26 mouse cellular contexts compared by ENCODE assay signal in genomic region chr4:84184844-84185243, GRCm38 (mm10).
DNase-seq lines count a peak whose midpoint lies in the region; ATAC-seq lines count a peak whose summit lies in the region.
"Had no signal": no experiment of that assay in that cellular context is flagged by ENCODE, and none has a peak within 500 bp of the region (broad histone marks: within the 10 kb centered on the region; RNA-seq: fewer than 3 reads in every experiment).

No protein-coding gene starts in this region.

- H3K4me1 ChIP-seq in intestine, embryonic 15.5 days (replicated peaks) = no peaks in the 10 kb centered on the region; the same call in none of the 2 replicates
- H3K4me1 ChIP-seq in stomach, embryonic 15.5 days = 0 out of 2 replicates have a peak, but pooled peaks cover 5% of the 10 kb centered on the region
- no peaks in the 10 kb centered on the region for H3K4me1 ChIP-seq in hindbrain, embryonic 11.5 days (replicated peaks; ENCODE audit: control insufficient read depth, insufficient read depth, low read length)
- H3K4me1 ChIP-seq: forebrain, embryonic 10.5 days; heart, embryonic 12.5 days; heart, embryonic 15.5 days had no signal

- no peaks in the 10 kb centered on the region for H3K27me3 ChIP-seq in intestine, embryonic 15.5 days (replicated peaks)
- no peaks in the 10 kb centered on the region for H3K27me3 ChIP-seq in stomach, embryonic 15.5 days (replicated peaks)
- H3K27me3 ChIP-seq in hindbrain, embryonic 11.5 days (ENCODE audit: control insufficient read depth, insufficient read depth, low read length) = no peaks in the 10 kb centered on the region
- H3K27me3 ChIP-seq: heart, embryonic 12.5 days; heart, embryonic 15.5 days had no signal

- H3K27ac ChIP-seq in intestine, embryonic 15.5 days = no peak overlapping the region
- H3K27ac ChIP-seq in stomach, embryonic 15.5 days = peak overlapping the region; percentile 31; the same call in 1 of the 2 replicates
- no peak overlapping the region for H3K27ac ChIP-seq in hindbrain, embryonic 11.5 days (ENCODE audit: low read depth, low read length)
- H3K27ac ChIP-seq: forebrain, embryonic 10.5 days; gastrocnemius, adult 2 months; heart, embryonic 15.5 days; hindbrain, embryonic 10.5 days; hindbrain, embryonic 14.5 days; hindbrain, postnatal 0 days had no signal

- WGBS in intestine, embryonic 15.5 days = 59% methylated on average over 6 of the region's 6 CpGs
- WGBS in large intestine, adult 2 months = 40% methylated on average over 6 of the region's 6 CpGs
- WGBS in stomach, embryonic 15.5 days = 55% methylated on average over 6 of the region's 6 CpGs
- 93% methylated on average over 6 of the region's 6 CpGs for WGBS in hindbrain, embryonic 11.5 days

- ATAC-seq in intestine, embryonic 15.5 days = peak; percentile 95
- peak; percentile 90 for ATAC-seq in stomach, embryonic 15.5 days (ENCODE audit: insufficient read depth, low FRiP score, low read depth)
- no peak for ATAC-seq in hindbrain, embryonic 11.5 days (ENCODE audit: low FRiP score)
- ATAC-seq: CD4-positive, CD25-positive, alpha-beta regulatory T cell, adult 4 months; forebrain, embryonic 14.5 days; forebrain, postnatal 0 days; hindbrain, postnatal 0 days had no signal

- 0 out of 2 replicates have a peak overlapping the region, but pooled peaks have one; percentile 22 for H3K4me2 ChIP-seq in intestine, embryonic 15.5 days (replicated peaks)
- no peak overlapping the region for H3K4me2 ChIP-seq in stomach, embryonic 15.5 days
- no peak overlapping the region for H3K4me2 ChIP-seq in hindbrain, embryonic 11.5 days (replicated peaks; ENCODE audit: low read depth, low read length)
- H3K4me2 ChIP-seq: heart, embryonic 12.5 days; heart, embryonic 15.5 days; hindbrain, embryonic 14.5 days had no signal

- no peaks in the 10 kb centered on the region for H3K9me3 ChIP-seq in intestine, embryonic 15.5 days
- H3K9me3 ChIP-seq in stomach, embryonic 15.5 days = no peaks in the 10 kb centered on the region
- no peaks in the 10 kb centered on the region for H3K9me3 ChIP-seq in hindbrain, embryonic 11.5 days (ENCODE audit: control insufficient read depth, low read length)
- H3K9me3 ChIP-seq: forebrain, embryonic 10.5 days; heart, embryonic 12.5 days; heart, embryonic 15.5 days; hindbrain, embryonic 10.5 days had no signal

- H3K9ac ChIP-seq in intestine, embryonic 15.5 days = no peak overlapping the region
- no peak overlapping the region for H3K9ac ChIP-seq in stomach, embryonic 15.5 days
- H3K9ac ChIP-seq in hindbrain, embryonic 11.5 days (ENCODE audit: low read depth, low read length) = no peak overlapping the region
- H3K9ac ChIP-seq: forebrain, postnatal 0 days; heart, embryonic 12.5 days; heart, embryonic 15.5 days; hindbrain, embryonic 14.5 days had no signal

- peak; percentile 88 for DNase-seq in large intestine, adult 2 months (ENCODE audit: low read depth, low spot score)
- no peak for DNase-seq in gastrocnemius, adult 8-10 months (ENCODE audit: low spot score in 2 of 2)
- DNase-seq in B cell, adult 2 months = no peak
- no peak for DNase-seq in kidney, adult 8-10 months
- DNase-seq in hindbrain, embryonic 11.5 days (ENCODE audit: low spot score) = no peak
- DNase-seq: adrenal gland, adult 2 months; adrenal gland, postnatal 14 days; cerebellum, adult 18-20 months; cerebellum, adult 9-10 months; cerebellum, postnatal 14 days; forebrain, postnatal 0 days; gastrocnemius, adult 2 months; gastrocnemius, postnatal 25 days; heart, adult 18-20 months; heart, postnatal 10 days; heart, postnatal 36 days had no signal

- H3K36me3 ChIP-seq in intestine, embryonic 15.5 days = no peaks in the 10 kb centered on the region
- H3K36me3 ChIP-seq in stomach, embryonic 15.5 days = no peaks in the 10 kb centered on the region
- no peaks in the 10 kb centered on the region for H3K36me3 ChIP-seq in hindbrain, embryonic 11.5 days (ENCODE audit: control insufficient read depth, insufficient read depth, low read length)
- H3K36me3 ChIP-seq: forebrain, embryonic 10.5 days; heart, embryonic 12.5 days; heart, embryonic 15.5 days; hindbrain, embryonic 10.5 days had no signal

- H3K4me3 ChIP-seq in intestine, embryonic 15.5 days (replicated peaks) = no peak overlapping the region
- H3K4me3 ChIP-seq in stomach, embryonic 15.5 days (replicated peaks) = no peak overlapping the region
- no peak overlapping the region for H3K4me3 ChIP-seq in hindbrain, embryonic 11.5 days (ENCODE audit: low read depth, low read length)
- H3K4me3 ChIP-seq: forebrain, embryonic 10.5 days; gastrocnemius, adult 2 months; heart, embryonic 12.5 days; heart, embryonic 15.5 days; hindbrain, embryonic 10.5 days had no signal
